Mouse (Mus musculus): Measurements from ENCODE around the gene Zyg11b. TPM values are rescaled to one million over a fixed set of nuclear protein-coding genes. Genes with fewer than 3 reads are reported as not detected.

Gene Zyg11b
- total and polyA plus RNA-seq, 3 experiments = 9.3 to 14.2 (median 11.8) TPM

Other genes starting within 250 kb of the Zyg11b start
- 0.04 TPM in 2 replicates for gene Podn, start 204.7 kb downstream of the Zyg11b start, total RNA-seq (2012; rRNA removed)
- gene Podn, start 204.7 kb downstream of the Zyg11b start, total RNA-seq (2014; rRNA removed) = not detected in 2 replicates
- gene Podn, start 204.7 kb downstream of the Zyg11b start, polyA plus RNA-seq (2012; ENCODE audit: insufficient read length, low read depth) = not detected in 2 replicates
- gene Scp2, start 156.1 kb downstream of the Zyg11b start, total RNA-seq (2012; rRNA removed) = 97.8 and 103 TPM in 2 replicates
- 121 and 127 TPM in 2 replicates for gene Scp2, start 156.1 kb downstream of the Zyg11b start, total RNA-seq (2014; rRNA removed)
- gene Scp2, start 156.1 kb downstream of the Zyg11b start, polyA plus RNA-seq (2012; ENCODE audit: insufficient read length, low read depth) = 65.0 and 65.8 TPM in 2 replicates
- 47.0 and 51.1 TPM in 2 replicates for gene Echdc2, start 135.7 kb downstream of the Zyg11b start, total RNA-seq (2012; rRNA removed)
- 45.5 and 51.9 TPM in 2 replicates for gene Echdc2, start 135.7 kb downstream of the Zyg11b start, total RNA-seq (2014; rRNA removed)
- 53.4 and 54.3 TPM in 2 replicates for gene Echdc2, start 135.7 kb downstream of the Zyg11b start, polyA plus RNA-seq (2012; ENCODE audit: insufficient read length, low read depth)
- gene Zyg11a, start 83.0 kb downstream of the Zyg11b start, total RNA-seq (2012; rRNA removed) = not detected in 2 replicates
- not detected in 2 replicates for gene Zyg11a, start 83.0 kb downstream of the Zyg11b start, total RNA-seq (2014; rRNA removed)
- not detected in 2 replicates for gene Zyg11a, start 83.0 kb downstream of the Zyg11b start, polyA plus RNA-seq (2012; ENCODE audit: insufficient read length, low read depth)
- gene Coa7, start 27.0 kb upstream of the Zyg11b start, total RNA-seq (2012; rRNA removed) = 24.2 and 27.0 TPM in 2 replicates
- 18.7 and 23.5 TPM in 2 replicates for gene Coa7, start 27.0 kb upstream of the Zyg11b start, total RNA-seq (2014; rRNA removed)
- gene Coa7, start 27.0 kb upstream of the Zyg11b start, polyA plus RNA-seq (2012; ENCODE audit: insufficient read length, low read depth) = 73.8 and 74.3 TPM in 2 replicates
- gene Shisal2a, start 82.3 kb upstream of the Zyg11b start, total RNA-seq (2012; rRNA removed) = not detected in 2 replicates
- gene Shisal2a, start 82.3 kb upstream of the Zyg11b start, total RNA-seq (2014; rRNA removed) = not detected in 2 replicates
- not detected in 2 replicates for gene Shisal2a, start 82.3 kb upstream of the Zyg11b start, polyA plus RNA-seq (2012; ENCODE audit: insufficient read length, low read depth)
- not detected in 2 replicates for gene Gpx7, start 105.9 kb upstream of the Zyg11b start, total RNA-seq (2012; rRNA removed)
- gene Gpx7, start 105.9 kb upstream of the Zyg11b start, total RNA-seq (2014; rRNA removed) = not detected in 2 replicates
- not detected in 2 replicates for gene Gpx7, start 105.9 kb upstream of the Zyg11b start, polyA plus RNA-seq (2012; ENCODE audit: insufficient read length, low read depth)
- gene Tut4, start 158.3 kb upstream of the Zyg11b start, total RNA-seq (2012; rRNA removed) = 22.0 and 26.3 TPM in 2 replicates
- 20.9 and 23.5 TPM in 2 replicates for gene Tut4, start 158.3 kb upstream of the Zyg11b start, total RNA-seq (2014; rRNA removed)
- gene Tut4, start 158.3 kb upstream of the Zyg11b start, polyA plus RNA-seq (2012; ENCODE audit: insufficient read length, low read depth) = 40.2 and 67.4 TPM in 2 replicates